ENCODE assay signal across 8 mouse cellular contexts in the genomic region with DNA sequence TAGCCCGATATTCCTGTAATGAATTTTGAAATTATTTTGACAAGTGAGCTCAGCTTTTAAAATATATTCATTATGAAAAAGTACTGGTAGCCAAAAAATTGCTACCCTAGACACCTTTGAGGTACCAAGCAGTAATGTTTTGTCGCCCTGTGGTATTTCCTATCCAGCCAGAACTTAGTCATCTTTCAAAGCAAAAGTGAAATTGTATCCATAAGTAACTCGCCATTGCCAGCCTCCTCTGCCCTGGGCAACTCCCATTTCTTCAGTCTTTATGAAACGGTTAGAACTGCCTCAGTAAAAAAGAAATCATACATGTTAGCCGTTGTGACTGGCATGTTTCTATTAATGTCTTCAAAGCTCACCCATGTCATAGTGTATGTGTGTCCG. TPM values are rescaled to one million over a fixed set of nuclear protein-coding genes. Genes with fewer than 3 reads are reported as not detected.
DNase-seq lines count a peak whose midpoint lies in the region; ATAC-seq and TF ChIP-seq lines count a peak whose summit lies in the region.

No protein-coding gene starts in this region.

- H3K4me3 ChIP-seq in gastrocnemius, adult 2 months = peak overlapping the region; percentile 73
- peak overlapping the region; percentile 86 for H3K4me3 ChIP-seq in forebrain, embryonic 11.5 days (ENCODE audit: low read depth, low read length)
- H3K4me3 ChIP-seq in liver, embryonic 11.5 days (ENCODE audit: low read depth, low read length) = peak overlapping the region; percentile 91
- H3K4me3 ChIP-seq in stomach, embryonic 14.5 days (ENCODE audit: low read depth, low read length) = peak overlapping the region; percentile 97

- ATAC-seq in CD4-positive, CD25-positive, alpha-beta regulatory T cell, adult 4 months = peak; percentile 82
- ATAC-seq in forebrain, embryonic 11.5 days (replicated peaks; ENCODE audit: low FRiP score) = no peak
- ATAC-seq in liver, embryonic 11.5 days (replicated peaks; ENCODE audit: low FRiP score) = no peak
- no peak for ATAC-seq in stomach, embryonic 14.5 days (ENCODE audit: insufficient number of reproducible peaks, insufficient read depth, low FRiP score, low read depth)

- H3K4me1 ChIP-seq in forebrain, embryonic 11.5 days (replicated peaks; ENCODE audit: control insufficient read depth, insufficient read depth, low read length) = no peaks in the 10 kb centered on the region
- H3K4me1 ChIP-seq in liver, embryonic 11.5 days (replicated peaks; ENCODE audit: control insufficient read depth, insufficient read depth, low read length) = peaks cover 8% of the 10 kb centered on the region; the same call in 1 of the 2 replicates
- peaks cover 2% of the 10 kb centered on the region; the same call in 1 of the 2 replicates for H3K4me1 ChIP-seq in stomach, embryonic 14.5 days (ENCODE audit: control insufficient read depth, insufficient read depth, low read length)

- H3K36me3 ChIP-seq in forebrain, embryonic 11.5 days (ENCODE audit: control insufficient read depth, insufficient read depth, low read length) = no peaks in the 10 kb centered on the region
- H3K36me3 ChIP-seq in liver, embryonic 11.5 days (ENCODE audit: control insufficient read depth, insufficient read depth, low read length) = no peaks in the 10 kb centered on the region
- H3K36me3 ChIP-seq in stomach, embryonic 14.5 days (ENCODE audit: control insufficient read depth, insufficient read depth, low read length) = no peaks in the 10 kb centered on the region

- no peak overlapping the region for H3K9ac ChIP-seq in forebrain, embryonic 11.5 days (ENCODE audit: low read length)
- peak overlapping the region; percentile 94 for H3K9ac ChIP-seq in liver, embryonic 11.5 days (ENCODE audit: low read depth, low read length)
- H3K9ac ChIP-seq in stomach, embryonic 14.5 days (replicated peaks; ENCODE audit: low read depth, low read length) = peak overlapping the region; percentile 60; the same call in 1 of the 2 replicates

- H3K27ac ChIP-seq in gastrocnemius, adult 2 months = peak overlapping the region; percentile 85
- no peak overlapping the region for H3K27ac ChIP-seq in forebrain, embryonic 11.5 days (ENCODE audit: low read depth, low read length)
- H3K27ac ChIP-seq in liver, embryonic 11.5 days (ENCODE audit: low read depth, low read length) = no peak overlapping the region
- H3K27ac ChIP-seq in stomach, embryonic 14.5 days (ENCODE audit: low read length) = no peak overlapping the region

- no peaks in the 10 kb centered on the region for H3K27me3 ChIP-seq in forebrain, embryonic 11.5 days (ENCODE audit: control insufficient read depth, insufficient read depth, low read length)
- H3K27me3 ChIP-seq in liver, embryonic 11.5 days (replicated peaks; ENCODE audit: control insufficient read depth, insufficient read depth, low read length) = no peaks in the 10 kb centered on the region
- no peaks in the 10 kb centered on the region for H3K27me3 ChIP-seq in stomach, embryonic 14.5 days (ENCODE audit: control insufficient read depth, insufficient read depth, low read length)

- H3K9me3 ChIP-seq in forebrain, embryonic 11.5 days (ENCODE audit: control insufficient read depth, low read length) = no peaks in the 10 kb centered on the region; the same call in 1 of the 2 replicates
- no peaks in the 10 kb centered on the region for H3K9me3 ChIP-seq in liver, embryonic 11.5 days (ENCODE audit: control insufficient read depth, low read length)
- peaks cover 5% of the 10 kb centered on the region; the same call in 1 of the 2 replicates for H3K9me3 ChIP-seq in stomach, embryonic 14.5 days (ENCODE audit: control insufficient read depth, low read depth, low read length)

- no peak for TF ChIP-seq CTCF in gastrocnemius, adult 2 months (IDR thresholded peaks at IDR 0.05)

- peak overlapping the region; percentile 76 for H3K4me2 ChIP-seq in forebrain, embryonic 11.5 days (ENCODE audit: low read depth, low read length, severe bottlenecking)
- peak overlapping the region; percentile 74 for H3K4me2 ChIP-seq in liver, embryonic 11.5 days
- H3K4me2 ChIP-seq in stomach, embryonic 14.5 days (replicated peaks; ENCODE audit: low read depth, low read length) = peak overlapping the region; percentile 75

- DNase-seq in gastrocnemius, adult 2 months = no peak
- no peak for DNase-seq in gastrocnemius, adult 8-10 months (ENCODE audit: low spot score in 2 of 2)
- DNase-seq in forebrain, embryonic 11.5 days (ENCODE audit: low spot score) = no peak
- no peak for DNase-seq in liver, embryonic 11.5 days (ENCODE audit: low spot score)
- DNase-seq in spleen, adult 12 weeks (ENCODE audit: low spot score) = no peak
- no peak for DNase-seq in spleen, postnatal 4 days (ENCODE audit: low spot score in 2 of 2)

- WGBS in forebrain, embryonic 11.5 days = 79% methylated on average over 6 of the region's 6 CpGs
- 61% methylated on average over 6 of the region's 6 CpGs for WGBS in liver, embryonic 11.5 days
- WGBS in stomach, embryonic 14.5 days = 61% methylated on average over 6 of the region's 6 CpGs

- intact Hi-C loops in gastrocnemius, adult 2 months (cut with DNase I) = loop anchor here (2.0 to 5.0 kb wide), 2 partner anchors 17 to 97 kb away; partner anchors contain the start of genes Helb and Llph

RNA-seq across cellular contexts. Expression of gene Irak3, which starts 7.6 kb away (rescaled TPM):
- total RNA-seq in gastrocnemius, adult 2 months (2021) = 1 to 10 TPM; 2.6 to 2.7 TPM
- total RNA-seq in gastrocnemius, adult 8-10 months (2022) = 1 to 10 TPM; 1.1 to 2.8 (median 1.7) TPM
- polyA plus RNA-seq in CD4-positive, CD25-positive, alpha-beta regulatory T cell, adult 4 months (2017; shearing (Covaris generic)) = 1 to 10 TPM; 3.9 to 4.5 TPM
- 0.33 and 0.49 TPM in 2 replicates for polyA plus RNA-seq in forebrain, embryonic 11.5 days (2014; fragmentation: Nextera tagmentation; extraction: Ambion mirVana)
- 0.57 and 0.67 TPM in 2 replicates for polyA plus RNA-seq in liver, embryonic 11.5 days (2014; fragmentation: Nextera tagmentation; extraction: Ambion mirVana)
- polyA plus RNA-seq in stomach, embryonic 14.5 days (2014; fragmentation: Nextera tagmentation; extraction: Ambion mirVana) = 0.75 and 1.3 TPM in 2 replicates

RNA-seq across cellular contexts. Expression of gene Tmbim4, which starts 8.1 kb away (rescaled TPM):
- total RNA-seq in gastrocnemius, adult 2 months (2021) = 10 to 100 TPM; 71.5 to 77.2 TPM
- 10 to 100 TPM; 71.9 to 82.5 (median 78.6) TPM for total RNA-seq in gastrocnemius, adult 8-10 months (2022)
- polyA plus RNA-seq in CD4-positive, CD25-positive, alpha-beta regulatory T cell, adult 4 months (2017; shearing (Covaris generic)) = 100 to 1,000 TPM; 129 to 132 TPM
- 74.0 and 77.6 TPM in 2 replicates for polyA plus RNA-seq in forebrain, embryonic 11.5 days (2014; fragmentation: Nextera tagmentation; extraction: Ambion mirVana)
- polyA plus RNA-seq in liver, embryonic 11.5 days (2014; fragmentation: Nextera tagmentation; extraction: Ambion mirVana) = 111 and 114 TPM in 2 replicates
- polyA plus RNA-seq in stomach, embryonic 14.5 days (2014; fragmentation: Nextera tagmentation; extraction: Ambion mirVana) = 104 and 110 TPM in 2 replicates

RNA-seq across cellular contexts. Expression of gene Llph, which starts 17.3 kb away (rescaled TPM):
- total RNA-seq in gastrocnemius, adult 2 months (2021) = 10 to 100 TPM; 17.0 to 17.2 TPM
- 10 to 100 TPM in 3 of 4 experiments, 1 to 10 TPM in 1; 9.5 to 15.0 (median 12.4) TPM for total RNA-seq in gastrocnemius, adult 8-10 months (2022)
- polyA plus RNA-seq in CD4-positive, CD25-positive, alpha-beta regulatory T cell, adult 4 months (2017; shearing (Covaris generic)) = 10 to 100 TPM; 56.9 to 77.4 TPM
- 57.6 and 59.0 TPM in 2 replicates for polyA plus RNA-seq in forebrain, embryonic 11.5 days (2014; fragmentation: Nextera tagmentation; extraction: Ambion mirVana)
- polyA plus RNA-seq in liver, embryonic 11.5 days (2014; fragmentation: Nextera tagmentation; extraction: Ambion mirVana) = 86.5 and 92.3 TPM in 2 replicates
- polyA plus RNA-seq in stomach, embryonic 14.5 days (2014; fragmentation: Nextera tagmentation; extraction: Ambion mirVana) = 59.2 and 66.1 TPM in 2 replicates
